Mouse (Mus musculus) right cerebral cortex, postnatal 25 days (tissue): ENCODE measurements around the gene Maml2.

Source experiments
- DNase-seq: peaks from one replicate; pipeline ENCODE4 v3.0.0; 2022

Maml2 gene

GRCm38 (mm10) chr9:13497016-13497415 lies 199.3 kb downstream of the Maml2 start:
- DNase-seq = no peak

GRCm38 (mm10) chr9:13497690-13498333 lies 200.1 kb downstream of the Maml2 start:
- no peak for DNase-seq

GRCm38 (mm10) chr9:13500045-13500444 lies 202.3 kb downstream of the Maml2 start:
- DNase-seq = no peak

GRCm38 (mm10) chr9:13505024-13505423 lies 207.3 kb downstream of the Maml2 start:
- peak; percentile 15 for DNase-seq

GRCm38 (mm10) chr9:13506956-13507821 lies 209.4 kb downstream of the Maml2 start:
- no peak for DNase-seq

- no peak for DNase-seq
Observed at GRCm38 (mm10) chr9:13507822-13508188, 210.0 kb downstream of the Maml2 start.

- no peak for DNase-seq
Observed at GRCm38 (mm10) chr9:13509751-13510150, 212.0 kb downstream of the Maml2 start.

- DNase-seq = no peak
Observed at GRCm38 (mm10) chr9:13510621-13511369, 213.0 kb downstream of the Maml2 start.

GRCm38 (mm10) chr9:13513135-13513534 lies 215.4 kb downstream of the Maml2 start:
- no peak for DNase-seq

GRCm38 (mm10) chr9:13514435-13514834 lies 216.7 kb downstream of the Maml2 start:
- no peak for DNase-seq

- DNase-seq = no peak
Observed at GRCm38 (mm10) chr9:13515976-13516375, 218.2 kb downstream of the Maml2 start.

- no peak for DNase-seq
Observed at GRCm38 (mm10) chr9:13518031-13518430, 220.3 kb downstream of the Maml2 start.

GRCm38 (mm10) chr9:13518441-13518971 lies 220.7 kb downstream of the Maml2 start:
- DNase-seq = no peak

- no peak for DNase-seq
Observed at GRCm38 (mm10) chr9:13522061-13522820, 224.5 kb downstream of the Maml2 start.

- no peak for DNase-seq
Observed at GRCm38 (mm10) chr9:13523046-13523445, 225.3 kb downstream of the Maml2 start.

- DNase-seq = no peak
Observed at GRCm38 (mm10) chr9:13525075-13525474, 227.3 kb downstream of the Maml2 start.

GRCm38 (mm10) chr9:13525561-13526255 lies 228.0 kb downstream of the Maml2 start:
- no peak for DNase-seq

- DNase-seq = no peak
Observed at GRCm38 (mm10) chr9:13530575-13530974, 232.8 kb downstream of the Maml2 start.

- no peak for DNase-seq
Observed at GRCm38 (mm10) chr9:13533076-13533707, 235.4 kb downstream of the Maml2 start.

GRCm38 (mm10) chr9:13535803-13536202 lies 238.0 kb downstream of the Maml2 start:
- no peak for DNase-seq
